Mouse (Mus musculus): ENCODE measurements around the gene S100pbp.
A peak's percentile ranks its signal among the peaks of the same experiment; 100 is the strongest.
"Not testable (repeated sequence)": the region's sequence is repeated elsewhere in the genome, so short reads cannot be mapped to it uniquely, and the experiment has no call there.

S100pbp gene

GRCm38 (mm10) chr4:129223421-129224281, 34.1 kb upstream of the S100pbp start:
- peaks cover 74% of the 10 kb centered on the region for H3K36me3 ChIP-seq (ENCODE audit: insufficient read depth, low read length)
- H3K27me3 ChIP-seq (ENCODE audit: insufficient read depth, low read length) = no peaks in the 10 kb centered on the region
- peak overlapping the region; percentile 79 for H3K4me3 ChIP-seq (replicated peaks; ENCODE audit: low read length)
- no peaks in the 10 kb centered on the region for H3K9me3 ChIP-seq (ENCODE audit: low read length)
- no peak for TF ChIP-seq NANOG (IDR thresholded peaks at IDR 0.05; ENCODE audit: borderline replicate concordance, low read length)
- no peak for TF ChIP-seq CTCF (conservative IDR thresholded peaks at IDR 0.05; ENCODE audit: low read length)
- no peak for TF ChIP-seq POU5F1 (IDR thresholded peaks at IDR 0.05; ENCODE audit: borderline replicate concordance, low read length)
- H3K4me1 ChIP-seq (replicated peaks; ENCODE audit: low read depth, low read length) = peaks cover 99% of the 10 kb centered on the region

GRCm38 (mm10) chr4:129222019-129222925, 32.7 kb upstream of the S100pbp start:
- Histone ChIP-seq H3K9me3 (ENCODE audit: low read length) (no peaks in the 10 kb centered on the region), H3K36me3 (ENCODE audit: insufficient read depth, low read length) (peaks cover 88% of the 10 kb centered on the region), H3K27me3 (ENCODE audit: insufficient read depth, low read length) (no peaks in the 10 kb centered on the region), H3K4me3 (replicated peaks; ENCODE audit: low read length) (peak overlapping the region; percentile 79), H3K4me1 (replicated peaks; ENCODE audit: low read depth, low read length) (peaks cover 100% of the 10 kb centered on the region)
- TF ChIP-seq CTCF (conservative IDR thresholded peaks at IDR 0.05; ENCODE audit: low read length) (no peak), POU5F1 (IDR thresholded peaks at IDR 0.05; ENCODE audit: borderline replicate concordance, low read length) (no peak), NANOG (IDR thresholded peaks at IDR 0.05; ENCODE audit: borderline replicate concordance, low read length) (no peak)

GRCm38 (mm10) chr4:129221097-129222010, 31.8 kb upstream of the S100pbp start:
- no peak for TF ChIP-seq POU5F1 (IDR thresholded peaks at IDR 0.05; ENCODE audit: borderline replicate concordance, low read length)
- no peak for TF ChIP-seq CTCF (conservative IDR thresholded peaks at IDR 0.05; ENCODE audit: low read length)
- TF ChIP-seq NANOG (IDR thresholded peaks at IDR 0.05; ENCODE audit: borderline replicate concordance, low read length) = no peak
- Histone ChIP-seq H3K36me3 (ENCODE audit: insufficient read depth, low read length) (peaks cover 97% of the 10 kb centered on the region), H3K9me3 (ENCODE audit: low read length) (no peaks in the 10 kb centered on the region), H3K4me3 (replicated peaks; ENCODE audit: low read length) (peak overlapping the region; percentile 79), H3K27me3 (ENCODE audit: insufficient read depth, low read length) (no peaks in the 10 kb centered on the region), H3K4me1 (replicated peaks; ENCODE audit: low read depth, low read length) (peaks cover 100% of the 10 kb centered on the region)

GRCm38 (mm10) chr4:129220376-129221089, 31.0 kb upstream of the S100pbp start:
- Histone ChIP-seq H3K4me1 (replicated peaks; ENCODE audit: low read depth, low read length) (peaks cover 98% of the 10 kb centered on the region), H3K4me3 (replicated peaks; ENCODE audit: low read length) (peak overlapping the region; percentile 79), H3K36me3 (ENCODE audit: insufficient read depth, low read length) (peaks cover 98% of the 10 kb centered on the region), H3K9me3 (ENCODE audit: low read length) (no peaks in the 10 kb centered on the region), H3K27me3 (ENCODE audit: insufficient read depth, low read length) (no peaks in the 10 kb centered on the region)
- TF ChIP-seq NANOG (IDR thresholded peaks at IDR 0.05; ENCODE audit: borderline replicate concordance, low read length) (no peak), CTCF (conservative IDR thresholded peaks at IDR 0.05; ENCODE audit: low read length) (no peak), POU5F1 (IDR thresholded peaks at IDR 0.05; ENCODE audit: borderline replicate concordance, low read length) (no peak)

- no peaks in the 10 kb centered on the region for H3K27me3 ChIP-seq (ENCODE audit: insufficient read depth, low read length)
- peaks cover 96% of the 10 kb centered on the region for H3K4me1 ChIP-seq (replicated peaks; ENCODE audit: low read depth, low read length)
- no peaks in the 10 kb centered on the region for H3K9me3 ChIP-seq (ENCODE audit: low read length)
- H3K36me3 ChIP-seq (ENCODE audit: insufficient read depth, low read length) = peaks cover 98% of the 10 kb centered on the region
- no peak for TF ChIP-seq CTCF (conservative IDR thresholded peaks at IDR 0.05; ENCODE audit: low read length)
- no peak for TF ChIP-seq NANOG (IDR thresholded peaks at IDR 0.05; ENCODE audit: borderline replicate concordance, low read length)
- no peak for TF ChIP-seq POU5F1 (IDR thresholded peaks at IDR 0.05; ENCODE audit: borderline replicate concordance, low read length)
- H3K4me3 ChIP-seq (replicated peaks; ENCODE audit: low read length) = no peak overlapping the region; the same call in 1 of the 2 replicates
Measured at GRCm38 (mm10) chr4:129219198-129219597, 29.7 kb upstream of the S100pbp start.

- Histone ChIP-seq H3K4me1 (replicated peaks; ENCODE audit: low read depth, low read length) (peaks cover 96% of the 10 kb centered on the region), H3K27me3 (ENCODE audit: insufficient read depth, low read length) (no peaks in the 10 kb centered on the region), H3K9me3 (ENCODE audit: low read length) (no peaks in the 10 kb centered on the region), H3K36me3 (ENCODE audit: insufficient read depth, low read length) (peaks cover 98% of the 10 kb centered on the region), H3K4me3 (replicated peaks; ENCODE audit: low read length) (no peak overlapping the region)
- TF ChIP-seq POU5F1 (IDR thresholded peaks at IDR 0.05; ENCODE audit: borderline replicate concordance, low read length) = no peak
- no peak for TF ChIP-seq NANOG (IDR thresholded peaks at IDR 0.05; ENCODE audit: borderline replicate concordance, low read length)
Measured at GRCm38 (mm10) chr4:129218569-129219175, 29.1 kb upstream of the S100pbp start.

- peak; percentile 37 for TF ChIP-seq CTCF (conservative IDR thresholded peaks at IDR 0.05; ENCODE audit: low read length)
- H3K4me3 ChIP-seq (replicated peaks; ENCODE audit: low read length); H3K9me3 ChIP-seq (ENCODE audit: low read length); H3K27me3 ChIP-seq (ENCODE audit: insufficient read depth, low read length): not testable (repeated sequence)
- Histone ChIP-seq H3K36me3 (ENCODE audit: insufficient read depth, low read length) (peaks cover 93% of the 10 kb centered on the region), H3K4me1 (replicated peaks; ENCODE audit: low read depth, low read length) (peaks cover 53% of the 10 kb centered on the region)
Measured at GRCm38 (mm10) chr4:129212486-129212885, 23.0 kb upstream of the S100pbp start.
